Mouse (Mus musculus): Measurements from ENCODE around the gene Ppl.

DNA sequence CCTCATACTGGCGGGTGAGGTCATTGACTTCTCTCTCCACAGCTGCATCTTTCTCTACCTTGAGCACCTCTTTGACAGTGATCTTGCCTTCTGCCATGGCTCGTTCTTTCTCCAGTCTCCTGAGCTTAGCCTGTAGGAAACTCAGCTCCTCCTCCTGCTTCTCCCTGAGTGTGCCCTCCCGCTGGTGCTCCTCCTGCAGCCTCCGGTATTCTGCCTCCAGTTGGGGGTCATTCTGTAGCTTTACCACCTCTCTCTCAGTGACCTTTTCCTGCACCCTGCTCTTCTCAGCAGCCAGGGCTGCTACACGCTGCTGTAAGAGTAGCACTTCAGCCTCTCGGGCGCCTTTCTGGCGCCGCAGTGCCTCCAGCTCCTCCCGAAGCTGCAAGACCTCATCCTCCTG lies 43.2 kb downstream of the Ppl start:
- TF ChIP-seq CTCF (IDR thresholded peaks at IDR 0.05; ENCODE audit: low read depth) (no peak), EP300 (IDR thresholded peaks at IDR 0.05; ENCODE audit: low read depth) (no peak)

Data from liver, postnatal 0 days (tissue).